Mouse (Mus musculus): ENCODE data around the gene Glyctk. TPM values are rescaled to one million over a fixed set of nuclear protein-coding genes. Genes with fewer than 3 reads are reported as not detected.

Gene Glyctk
- polyA plus RNA-seq, 1 experiment = 1.5 TPM

DNA sequence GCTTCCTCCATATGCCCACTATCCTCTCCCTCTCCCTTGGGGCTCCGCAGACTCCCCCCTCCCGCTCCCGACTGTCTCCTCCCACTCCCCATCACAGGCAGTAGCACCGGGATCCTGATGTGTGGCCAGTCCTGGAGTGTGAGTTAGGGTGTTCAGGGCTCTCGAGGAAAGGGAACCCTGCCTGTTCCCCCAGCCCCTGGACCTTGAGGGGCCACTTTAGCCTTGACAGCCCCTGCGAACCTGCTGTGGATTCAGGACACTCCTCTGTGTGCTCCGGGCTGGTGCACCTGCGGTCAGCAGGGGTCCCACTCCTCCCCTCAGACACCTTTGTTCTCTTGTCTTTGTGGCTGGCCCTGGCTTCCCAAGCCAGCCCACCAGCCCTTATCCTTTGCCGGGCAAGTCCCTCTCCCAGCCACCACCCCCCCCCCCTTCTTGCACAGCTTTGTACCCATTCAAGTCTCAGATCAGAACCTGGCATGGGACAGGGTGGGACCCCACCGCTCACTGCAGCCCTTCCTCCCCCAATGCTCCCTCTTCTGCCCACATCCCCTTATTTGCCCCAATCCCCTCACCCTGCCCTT, 10.0 kb downstream of the Glyctk start:
- DNase-seq (ENCODE audit: low spot score) = no peak

DNA sequence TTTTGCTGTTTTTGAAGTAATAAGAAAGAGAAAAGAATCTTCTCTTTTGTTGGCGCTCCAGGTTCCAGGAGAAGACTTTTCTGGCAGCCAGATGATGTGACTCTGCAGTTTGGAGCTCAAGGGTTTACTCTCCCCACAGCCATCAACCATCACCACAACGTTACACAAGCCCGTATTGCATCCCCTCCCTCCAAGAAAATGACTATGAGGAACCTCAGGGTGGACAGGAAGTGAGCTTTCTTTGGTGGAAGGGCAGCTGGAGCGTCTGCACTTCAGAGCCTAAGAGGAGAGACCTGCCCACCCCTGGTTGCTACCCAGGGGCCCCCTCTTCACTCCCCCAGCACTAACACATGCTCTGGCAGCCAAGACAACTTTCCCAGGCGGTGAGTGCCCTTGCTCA, 10.7 kb downstream of the Glyctk start:
- no peak for DNase-seq (ENCODE audit: low spot score)

DNA sequence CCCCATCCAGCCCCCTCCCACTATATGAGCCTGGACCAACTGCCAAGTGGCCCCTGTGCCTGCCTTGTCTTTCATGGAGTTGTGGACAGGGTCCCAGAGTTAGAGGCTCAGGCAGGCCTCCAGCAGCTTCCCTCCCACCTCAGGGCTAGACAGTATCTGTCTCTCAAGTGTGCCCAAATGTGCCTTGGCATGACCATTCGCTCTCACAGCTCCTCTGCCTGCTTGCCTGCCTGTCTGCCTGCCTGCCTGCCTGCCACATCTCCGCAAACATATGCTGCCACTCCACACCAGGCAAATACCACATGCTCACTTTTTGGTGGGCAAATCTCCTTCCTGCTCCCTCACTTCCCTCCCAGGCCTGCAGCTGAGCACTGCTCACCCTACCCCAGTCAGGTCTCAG, 12.4 kb downstream of the Glyctk start:
- DNase-seq (ENCODE audit: low spot score) = no peak

DNA sequence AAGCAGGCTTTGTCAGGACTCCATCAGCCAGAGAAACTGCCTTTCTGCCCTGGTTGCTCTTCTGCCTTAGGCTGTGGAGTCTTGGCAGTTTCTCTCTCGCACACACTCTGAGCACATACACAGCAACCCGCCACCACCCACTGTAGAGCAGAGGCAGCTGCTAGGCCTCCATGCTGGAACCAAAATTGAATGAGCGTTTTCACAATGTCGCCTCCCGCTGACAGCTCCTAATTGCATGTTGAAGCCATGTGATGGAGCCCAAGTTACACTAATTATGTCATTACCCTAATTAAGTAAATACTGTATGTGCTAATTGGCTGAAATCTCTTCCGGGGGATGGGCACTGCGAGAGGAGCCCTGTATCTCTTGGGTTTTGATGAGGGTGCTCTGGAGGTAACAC, 13.8 kb downstream of the Glyctk start:
- no peak for DNase-seq (ENCODE audit: low spot score)

DNA sequence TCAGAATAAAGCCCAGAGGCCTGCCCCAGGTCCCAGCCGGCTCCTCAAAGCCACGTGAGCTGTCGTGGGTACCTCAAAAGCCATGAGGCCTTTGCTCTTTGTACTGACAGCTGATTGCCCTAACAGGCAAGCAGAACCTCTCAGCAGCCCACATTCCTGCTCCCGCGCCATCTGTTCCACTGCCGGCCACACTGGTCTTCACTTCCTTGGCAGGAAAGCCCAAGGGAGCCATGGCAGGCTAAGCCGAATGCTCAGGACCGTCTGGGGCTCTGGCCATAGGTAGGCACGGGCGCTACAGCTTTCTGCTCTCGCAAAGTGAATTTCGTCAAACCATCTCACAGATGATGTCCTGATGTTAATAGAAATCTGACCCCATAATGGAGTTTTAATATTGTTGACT, 16.0 kb downstream of the Glyctk start:
- no peak for DNase-seq (ENCODE audit: low spot score)

DNA sequence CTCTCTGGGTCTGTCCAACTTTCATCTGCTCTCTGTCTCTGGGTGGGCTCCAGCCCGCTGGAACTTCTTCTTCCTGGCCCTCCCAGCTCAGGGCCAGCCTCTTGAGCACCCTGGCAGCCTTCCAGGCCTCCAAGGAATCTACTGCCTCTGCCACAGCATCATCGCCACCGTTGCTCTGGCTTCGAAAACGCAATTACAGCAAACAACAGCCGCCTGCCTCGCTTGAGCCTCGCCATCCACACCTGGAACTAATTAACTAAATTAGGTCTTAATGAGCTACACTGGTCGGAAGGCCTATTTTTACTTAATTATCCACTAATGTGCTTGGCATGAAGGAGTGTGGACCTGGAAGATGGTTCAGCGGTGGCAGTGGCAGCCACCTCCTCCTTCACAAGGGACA, 18.2 kb downstream of the Glyctk start:
- DNase-seq (ENCODE audit: low spot score) = no peak

- DNase-seq (ENCODE audit: low spot score) = no peak
These were observed 20.2 kb downstream of the Glyctk start for GRCm38 (mm10) chr9:106137671-106138216.

DNA sequence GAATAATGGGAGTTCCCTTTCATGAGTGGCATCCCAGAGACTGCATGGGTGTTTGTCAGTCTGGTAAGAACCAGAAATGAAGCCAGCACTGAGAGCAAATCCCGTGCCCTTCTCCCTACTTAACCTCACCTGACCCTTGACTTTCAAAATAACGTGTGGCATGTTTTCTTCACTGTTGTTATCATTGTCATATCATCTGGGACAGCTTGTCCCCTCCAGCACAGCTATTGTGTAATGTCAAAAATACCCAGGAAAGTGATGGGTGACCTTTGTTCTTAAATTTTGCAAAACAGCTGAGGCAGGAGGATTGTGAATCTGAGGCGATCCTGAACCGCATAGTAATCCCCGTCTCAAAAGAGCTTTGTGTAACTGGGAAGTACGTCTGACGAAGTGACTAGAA, 27.7 kb downstream of the Glyctk start:
- DNase-seq (ENCODE audit: low spot score) = no peak

GRCm38 (mm10) chr9:106129072-106129471, 28.9 kb downstream of the Glyctk start:
- DNase-seq (ENCODE audit: low spot score) = no peak

GRCm38 (mm10) chr9:106126786-106127251, 31.1 kb downstream of the Glyctk start:
- no peak for DNase-seq (ENCODE audit: low spot score)

GRCm38 (mm10) chr9:106123599-106123998, 34.3 kb downstream of the Glyctk start:
- no peak for DNase-seq (ENCODE audit: low spot score)

GRCm38 (mm10) chr9:106119075-106119474, 38.9 kb downstream of the Glyctk start:
- no peak for DNase-seq (ENCODE audit: low spot score)

GRCm38 (mm10) chr9:106115801-106116424, 42.0 kb downstream of the Glyctk start:
- no peak for DNase-seq (ENCODE audit: low spot score)

DNA sequence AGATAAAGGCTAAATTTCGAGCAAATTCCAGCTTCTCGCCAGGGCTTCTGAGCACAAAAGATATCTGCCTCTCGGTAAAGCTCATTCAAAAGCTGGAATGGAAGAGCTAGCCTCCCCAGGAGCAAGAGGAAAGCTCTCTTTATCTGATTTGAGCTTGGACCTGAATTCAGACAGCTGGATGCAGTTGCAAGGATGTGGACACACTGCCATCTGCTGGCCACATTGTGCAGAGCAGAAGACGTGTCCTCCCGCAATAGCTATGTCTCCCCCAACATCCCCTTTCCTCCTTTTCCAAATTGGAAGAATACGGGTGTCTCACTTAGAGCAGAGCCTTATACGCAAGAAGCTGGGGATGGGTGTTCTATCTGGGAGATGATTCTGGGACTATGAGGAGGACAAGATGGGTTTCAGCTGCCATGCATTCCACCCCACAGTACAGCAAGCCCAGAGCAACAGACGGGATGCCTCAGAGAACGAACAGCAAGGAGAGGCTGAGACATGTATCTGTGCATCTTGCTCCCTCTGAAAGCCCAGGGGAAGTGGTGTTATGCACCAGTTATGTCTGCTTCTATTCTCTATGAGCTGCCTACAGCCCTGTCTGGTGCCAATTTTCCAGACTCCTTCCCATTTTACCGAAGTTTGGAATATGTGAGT, 45.0 kb downstream of the Glyctk start:
- peak; percentile 37 for DNase-seq (ENCODE audit: low spot score)

DNA sequence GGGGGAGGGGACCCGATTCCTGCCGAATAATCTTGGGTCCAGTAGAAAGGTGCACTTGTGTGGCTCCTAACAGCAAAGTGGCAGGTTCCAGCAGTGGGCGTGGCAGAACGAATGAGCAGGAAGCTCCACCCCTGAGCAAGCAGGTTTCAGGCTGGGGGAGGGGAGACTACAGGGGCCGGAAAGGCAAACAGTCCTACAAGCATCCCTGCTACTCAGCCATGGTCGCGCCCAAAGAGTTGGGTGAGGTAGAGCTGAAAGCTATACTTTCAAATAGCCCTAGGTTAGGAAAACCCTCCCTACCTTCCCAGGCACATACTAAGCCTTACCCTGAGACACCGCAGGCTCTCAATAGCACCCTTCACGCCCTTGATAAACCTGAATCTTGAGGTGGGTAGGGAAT, 51.7 kb downstream of the Glyctk start:
- no peak for DNase-seq (ENCODE audit: low spot score)

DNA sequence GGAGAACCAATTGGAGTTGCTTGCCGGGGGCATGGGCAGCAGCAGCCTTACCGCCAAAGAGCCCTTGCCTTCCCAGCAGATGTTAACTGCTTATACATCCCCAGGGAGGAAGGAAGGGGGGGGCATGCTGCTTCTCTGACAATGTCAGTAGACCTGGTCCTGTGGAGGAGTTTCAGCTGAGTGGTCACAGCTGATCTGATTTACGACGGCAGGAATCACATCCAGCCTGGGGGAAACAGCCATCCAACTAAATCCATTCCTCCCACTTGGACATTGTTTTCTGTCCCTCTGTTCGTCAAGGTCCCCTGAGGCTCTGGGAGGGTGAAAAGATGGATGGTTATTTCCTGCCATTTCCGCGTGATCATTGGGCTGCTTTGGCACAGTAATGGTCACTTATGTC, 53.5 kb downstream of the Glyctk start:
- DNase-seq (ENCODE audit: low spot score) = no peak

Other genes with a start within 250 kb of the Glyctk start
- gene Col6a5, start 197.5 kb downstream of the Glyctk start, polyA plus RNA-seq (2012; rRNA removed) = 4.1 and 4.8 TPM in 2 replicates
- 1.3 and 1.4 TPM in 2 replicates for gene Col6a4, start 61.4 kb downstream of the Glyctk start, polyA plus RNA-seq (2012; rRNA removed)
- gene Wdr82, start 12.8 kb upstream of the Glyctk start, polyA plus RNA-seq (2012; rRNA removed) = 67.9 and 72.1 TPM in 2 replicates
- gene Ppm1m, start 41.6 kb upstream of the Glyctk start, polyA plus RNA-seq (2012; rRNA removed) = 40.2 and 47.0 TPM in 2 replicates
- 33.1 and 35.7 TPM in 2 replicates for gene Twf2, start 45.0 kb upstream of the Glyctk start, polyA plus RNA-seq (2012; rRNA removed)
- 1.8 and 2.5 TPM in 2 replicates for gene Tlr9, start 64.5 kb upstream of the Glyctk start, polyA plus RNA-seq (2012; rRNA removed)
- gene Alas1, start 90.5 kb upstream of the Glyctk start, polyA plus RNA-seq (2012; rRNA removed) = 93.3 and 105 TPM in 2 replicates
- gene Poc1a, start 122.9 kb upstream of the Glyctk start, polyA plus RNA-seq (2012; rRNA removed) = 3.9 and 4.5 TPM in 2 replicates
- gene Dusp7, start 210.5 kb upstream of the Glyctk start, polyA plus RNA-seq (2012; rRNA removed) = 33.5 and 34.7 TPM in 2 replicates